Mouse (Mus musculus) heart, postnatal 4 days (tissue): ENCODE measurements at regions not wholly inside any gene's neighbourhood (a gene's known extent, or its start where the extent isn't known, plus 50 kb on each side); places are given as distances from the start of the nearest gene placed in this dataset.

ENCODE experiments used
- DNase-seq: peaks from one replicate; pipeline ENCODE4 v3.0.0; 2021

DNA sequence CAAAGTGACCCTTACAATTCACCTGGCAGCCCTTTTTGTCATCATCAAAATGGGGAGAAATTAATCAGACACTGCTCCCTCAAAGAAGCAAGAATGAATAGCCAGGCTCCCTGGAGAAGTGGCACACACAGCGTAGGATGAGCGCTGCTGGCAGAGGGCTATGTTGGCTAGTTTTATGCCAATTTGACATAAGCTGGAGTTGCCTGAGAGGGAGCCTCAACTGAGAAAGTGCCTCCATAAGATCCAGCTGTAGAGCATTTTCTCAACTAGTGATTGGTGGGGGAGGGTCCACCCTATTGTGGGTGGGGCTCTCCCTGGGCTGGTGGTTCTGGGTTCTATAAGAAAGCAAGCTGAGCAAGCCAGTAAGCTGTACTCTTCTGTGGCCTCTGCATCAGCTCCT lies 179.3 kb upstream of the Egln3 start:
- no peak for DNase-seq

DNA sequence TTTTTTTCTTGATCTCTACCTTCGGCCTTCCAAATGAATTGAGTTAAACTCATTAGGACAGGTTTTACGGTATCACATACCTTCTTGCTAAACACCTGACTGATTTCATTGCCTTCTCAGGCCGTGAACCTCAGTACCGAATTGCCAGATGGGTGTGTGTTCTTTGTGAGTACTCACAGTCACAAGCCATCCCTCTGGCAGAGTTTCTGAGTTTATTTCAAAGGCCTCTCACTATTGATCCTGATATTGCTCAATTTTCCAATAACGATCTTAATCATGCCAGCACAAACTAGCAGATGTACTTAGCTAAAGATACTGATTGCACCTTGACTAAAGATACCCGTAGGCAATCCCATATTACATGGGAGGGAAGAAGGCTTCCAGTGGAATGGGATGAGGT lies 178.4 kb upstream of the Egln3 start:
- no peak for DNase-seq

DNA sequence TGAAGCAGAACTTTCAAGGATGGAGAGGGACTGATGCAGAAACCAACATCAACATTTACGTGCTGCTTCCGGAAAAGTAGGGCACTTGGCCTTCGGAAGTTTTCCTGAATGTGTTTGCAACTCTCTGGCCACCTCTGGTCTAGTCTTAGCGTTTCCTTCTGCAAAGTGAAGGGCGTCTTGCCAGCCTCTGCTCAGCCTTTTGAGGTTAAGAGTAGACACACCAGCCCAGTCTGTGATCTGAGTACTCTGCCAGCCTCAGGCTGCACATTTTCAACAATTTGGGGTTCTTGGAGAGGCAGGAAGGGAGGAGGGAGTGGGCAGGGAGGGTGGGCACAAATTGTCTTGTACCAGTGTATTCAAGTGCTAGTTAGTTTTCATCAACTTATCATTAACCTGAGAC lies 176.7 kb upstream of the Egln3 start:
- no peak for DNase-seq

DNA sequence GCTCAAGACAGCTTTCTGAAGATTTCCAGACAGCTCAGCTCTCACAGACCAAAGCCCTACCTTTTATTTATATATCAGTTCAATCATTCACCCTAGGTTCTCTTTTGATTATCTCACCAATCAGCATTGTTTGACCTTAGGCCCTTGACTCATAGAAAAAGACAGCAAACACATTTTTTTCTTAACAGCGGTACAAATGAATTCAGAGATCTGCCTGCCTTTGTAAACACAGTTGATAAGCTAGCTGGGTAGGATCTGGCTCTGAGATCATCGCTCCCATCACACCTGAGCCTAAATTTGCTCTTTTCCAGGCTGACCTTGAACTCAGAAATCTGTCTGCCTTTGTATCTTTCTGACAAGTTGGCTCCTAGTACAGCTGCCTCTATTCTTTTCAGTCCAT lies 174.9 kb upstream of the Egln3 start:
- DNase-seq = no peak

DNA sequence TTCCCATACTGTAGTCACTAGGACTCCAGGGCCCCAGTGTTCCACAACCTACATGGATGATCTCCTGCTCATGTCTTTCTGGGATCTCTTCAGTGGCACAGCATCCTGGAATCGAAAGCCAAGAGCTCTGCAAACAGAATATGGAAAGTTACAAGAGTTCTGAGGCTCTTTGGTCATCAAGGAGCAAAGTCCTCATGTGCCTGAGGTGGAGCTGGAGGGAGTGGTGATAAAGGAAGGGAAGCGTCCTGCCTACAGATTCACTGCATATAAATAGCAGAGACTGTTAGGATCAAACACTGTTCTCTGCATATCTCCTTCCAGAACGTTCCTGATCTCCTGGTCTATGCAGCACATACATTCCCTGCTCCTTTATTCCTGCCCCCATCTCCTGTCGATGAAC lies 170.4 kb upstream of the Egln3 start:
- DNase-seq = no peak

DNA sequence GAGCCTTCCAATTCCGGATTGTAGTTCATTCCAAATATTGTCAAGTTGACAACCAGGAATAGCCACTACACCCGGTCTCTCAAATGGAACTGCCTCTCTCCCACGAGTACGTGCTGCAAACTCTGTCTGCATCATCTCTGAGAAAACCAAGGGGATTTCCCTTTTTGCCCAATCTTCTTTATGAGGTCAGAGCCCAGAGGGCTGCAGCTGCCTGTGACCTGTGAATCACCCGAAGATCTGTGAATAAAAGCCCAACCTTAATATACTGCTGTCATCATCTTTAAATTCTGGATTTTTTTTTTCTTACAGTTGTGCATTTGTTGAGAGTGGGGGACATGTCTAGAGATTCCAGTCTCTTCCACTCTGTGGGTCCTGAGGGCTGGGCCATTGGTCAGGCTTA lies 165.6 kb upstream of the Egln3 start:
- DNase-seq = no peak

DNA sequence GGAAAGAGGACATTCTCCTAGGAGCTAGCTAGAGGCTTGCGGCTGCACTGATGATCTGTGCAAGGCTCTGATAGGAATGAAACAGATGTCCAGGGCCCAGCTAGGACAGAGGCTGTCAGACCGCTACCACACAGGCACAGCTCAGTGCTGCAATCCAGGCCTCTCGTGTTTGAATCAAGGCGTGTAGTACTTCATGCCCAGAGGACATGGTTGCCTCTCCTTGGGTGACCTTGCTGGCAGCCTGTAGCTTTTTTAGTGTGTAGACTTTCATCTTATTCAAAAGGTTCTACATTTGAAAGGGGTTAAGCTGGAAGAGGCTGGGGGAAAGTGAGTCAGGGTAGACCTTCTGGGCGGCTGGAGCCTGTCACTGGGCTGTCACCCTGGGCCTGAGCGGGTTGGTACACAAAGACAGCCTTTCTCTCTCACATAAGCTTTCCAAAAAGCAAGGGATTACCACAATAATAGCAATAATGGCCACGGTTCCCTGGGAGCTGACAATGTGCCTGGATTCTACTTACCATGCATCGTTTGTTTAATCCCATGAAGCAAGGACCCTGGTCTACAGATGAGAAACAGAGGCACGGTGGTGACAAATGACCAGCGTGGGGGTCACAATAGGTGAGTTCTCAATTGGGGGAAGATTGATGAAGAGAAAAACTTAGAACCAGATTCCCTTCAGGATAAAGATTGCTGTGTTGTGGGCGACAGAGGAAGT lies 160.9 kb upstream of the Egln3 start:
- peak; percentile 11 for DNase-seq

DNA sequence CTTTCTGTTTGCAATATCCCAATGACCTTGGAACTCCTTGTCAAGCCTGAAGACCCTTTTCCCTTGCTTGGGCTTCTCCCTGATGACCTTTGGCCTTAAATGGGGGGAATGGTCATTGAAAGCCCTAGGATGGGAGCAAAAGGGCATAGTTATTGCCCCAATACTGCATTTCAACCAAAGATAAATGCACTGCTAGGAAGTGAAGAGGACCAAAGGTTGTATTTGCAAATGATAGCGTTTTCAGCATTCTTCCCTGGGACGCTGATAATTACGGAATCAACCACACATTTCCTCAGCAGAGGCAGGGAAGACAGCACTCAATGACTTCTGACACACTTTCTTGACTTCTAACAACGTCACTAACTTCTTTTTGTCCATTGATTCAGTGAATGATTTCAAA lies 158.1 kb upstream of the Egln3 start:
- no peak for DNase-seq

DNA sequence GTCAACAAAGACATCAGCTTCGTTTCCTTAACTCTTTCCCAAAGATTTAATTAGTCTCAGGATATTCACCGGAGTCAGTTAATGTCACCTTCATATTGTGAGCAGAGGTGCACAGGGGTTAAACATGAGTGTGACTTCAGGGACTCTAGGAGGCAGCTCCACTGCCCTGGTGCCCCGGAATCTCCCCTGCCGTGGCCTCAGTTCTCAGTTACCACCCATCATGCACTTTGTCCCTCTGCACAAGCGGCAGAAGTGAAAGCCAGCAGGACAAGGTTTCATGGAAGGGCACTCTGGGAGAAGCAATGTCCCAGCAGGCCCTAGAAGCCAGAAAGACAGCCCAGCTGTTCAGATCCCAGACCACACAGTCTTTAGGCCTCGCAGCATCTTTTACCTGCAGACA lies 150.5 kb upstream of the Egln3 start:
- no peak for DNase-seq

DNA sequence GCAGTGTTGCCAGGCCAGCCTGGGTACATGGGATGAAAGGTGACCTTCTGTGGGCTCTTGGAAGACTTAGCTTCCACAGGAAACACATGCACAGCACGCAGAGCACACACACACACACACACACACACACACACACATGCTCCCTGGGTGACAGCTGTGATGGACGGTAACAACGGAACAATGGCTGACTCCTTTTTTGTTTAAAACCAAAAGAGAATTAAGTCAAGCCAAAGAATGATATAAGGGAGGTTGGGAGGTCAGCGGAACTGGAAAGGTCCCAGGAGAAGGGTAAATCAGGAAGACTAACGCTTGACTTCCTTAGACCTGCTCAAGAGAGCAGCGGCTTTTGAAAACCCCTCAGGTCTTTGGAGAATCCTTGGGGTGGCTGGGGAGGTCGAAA lies 150.0 kb upstream of the Egln3 start:
- no peak for DNase-seq

DNA sequence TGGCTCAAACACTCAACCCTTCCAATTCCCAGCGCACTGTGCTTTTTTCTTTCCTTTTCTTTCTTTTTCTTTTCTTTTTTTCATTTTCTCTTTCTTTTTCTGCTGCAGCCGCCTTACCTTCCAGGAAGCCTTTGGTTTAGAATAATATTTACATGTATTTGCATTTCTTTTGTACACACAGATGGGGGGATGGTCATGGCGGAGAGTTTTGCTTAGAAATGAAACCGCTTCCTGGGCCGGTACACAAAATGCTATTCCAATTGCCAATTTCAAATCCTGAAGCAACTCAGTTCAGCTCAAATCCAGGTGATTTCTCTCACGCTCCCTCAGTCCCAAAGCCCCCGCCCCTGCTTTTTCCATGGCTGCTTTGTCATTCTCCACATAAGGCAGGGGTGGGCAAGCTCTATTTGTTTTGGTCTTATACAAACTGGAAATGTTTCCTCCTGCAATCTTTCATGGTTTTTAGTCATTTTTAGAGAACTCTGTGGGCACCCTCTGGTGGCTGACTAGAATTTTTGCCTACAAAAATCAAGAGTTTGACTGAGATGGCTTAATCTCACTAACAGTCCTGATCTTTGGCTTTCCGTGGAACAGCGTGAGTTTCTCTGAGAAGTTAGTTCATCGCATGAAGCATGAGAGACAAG lies 149.4 kb upstream of the Egln3 start:
- DNase-seq = peak; percentile 35

DNA sequence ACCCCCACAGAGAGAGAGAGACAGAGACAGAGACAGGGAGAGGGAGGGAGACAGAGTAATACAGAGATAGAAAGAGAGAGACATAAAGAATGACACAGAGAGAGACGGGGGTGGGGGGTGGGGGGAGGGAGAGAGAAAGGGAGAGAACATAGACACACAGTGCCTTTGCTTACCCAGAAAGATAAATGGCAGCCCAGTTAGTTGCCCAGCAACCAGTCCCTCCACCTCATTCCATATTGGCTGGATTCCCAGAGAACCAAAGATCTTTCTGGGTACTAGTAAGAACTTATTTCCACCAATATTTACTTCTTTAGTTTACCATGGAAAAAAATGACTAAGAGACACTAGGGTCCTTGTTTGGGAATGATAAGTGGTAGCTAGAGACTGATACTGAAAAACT lies 146.6 kb upstream of the Egln3 start:
- no peak for DNase-seq

DNA sequence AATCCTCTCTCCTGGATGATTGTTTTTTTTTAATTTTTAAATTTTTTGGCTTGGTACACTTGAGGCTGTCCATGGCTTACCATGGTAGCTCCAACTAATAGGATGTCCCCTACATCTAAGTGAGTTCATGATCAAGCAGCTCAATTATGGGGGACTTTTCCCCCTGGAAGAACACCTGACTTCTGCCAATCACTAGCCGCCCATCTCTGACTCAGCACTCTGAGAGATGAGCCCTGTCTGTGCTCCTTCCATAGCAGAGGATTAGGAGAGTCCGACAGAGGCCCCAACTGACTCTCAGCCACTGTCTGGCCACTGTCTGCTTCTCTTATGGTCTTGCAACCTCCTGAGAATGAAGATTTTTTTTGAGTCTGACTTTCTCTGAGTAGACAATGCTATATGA lies 145.7 kb upstream of the Egln3 start:
- no peak for DNase-seq

DNA sequence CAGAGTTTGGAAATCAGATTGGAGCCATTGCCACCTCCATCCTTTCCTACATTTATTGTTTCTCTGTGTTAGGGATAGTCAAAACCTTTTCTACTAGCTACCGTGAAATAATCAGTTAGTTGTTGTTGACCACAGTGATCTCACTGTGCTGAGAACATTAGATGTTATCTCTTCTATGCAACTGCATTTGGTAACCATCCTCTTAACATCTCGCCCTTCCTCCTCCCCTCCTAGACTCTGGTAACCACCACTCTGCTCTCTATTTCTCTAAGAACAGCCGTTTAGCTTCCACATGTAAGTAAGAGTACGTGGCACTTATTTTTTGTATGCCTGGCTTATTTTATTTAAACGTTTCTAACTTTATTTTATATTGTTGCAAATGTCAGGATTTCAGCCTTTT lies 139.8 kb upstream of the Egln3 start:
- no peak for DNase-seq

DNA sequence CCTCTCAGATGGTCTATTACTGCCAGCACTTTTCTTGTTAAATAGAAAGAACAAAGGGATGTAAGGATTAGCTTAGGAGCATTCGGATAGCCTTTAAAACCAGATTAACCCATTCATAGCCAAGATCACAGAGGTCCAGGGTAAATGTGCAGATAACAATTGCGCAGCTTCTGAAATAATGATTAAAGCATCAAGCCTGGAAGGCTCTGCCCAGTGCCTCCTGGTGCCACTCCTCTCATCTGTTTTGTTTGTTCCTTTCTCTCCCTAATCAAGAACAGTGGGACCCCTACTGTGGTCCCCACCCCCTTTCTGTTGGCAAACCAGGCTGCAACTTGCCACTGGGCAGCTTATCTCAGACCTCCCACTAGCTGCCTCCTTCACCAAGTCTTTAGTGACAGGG lies 131.8 kb upstream of the Egln3 start:
- no peak for DNase-seq

DNA sequence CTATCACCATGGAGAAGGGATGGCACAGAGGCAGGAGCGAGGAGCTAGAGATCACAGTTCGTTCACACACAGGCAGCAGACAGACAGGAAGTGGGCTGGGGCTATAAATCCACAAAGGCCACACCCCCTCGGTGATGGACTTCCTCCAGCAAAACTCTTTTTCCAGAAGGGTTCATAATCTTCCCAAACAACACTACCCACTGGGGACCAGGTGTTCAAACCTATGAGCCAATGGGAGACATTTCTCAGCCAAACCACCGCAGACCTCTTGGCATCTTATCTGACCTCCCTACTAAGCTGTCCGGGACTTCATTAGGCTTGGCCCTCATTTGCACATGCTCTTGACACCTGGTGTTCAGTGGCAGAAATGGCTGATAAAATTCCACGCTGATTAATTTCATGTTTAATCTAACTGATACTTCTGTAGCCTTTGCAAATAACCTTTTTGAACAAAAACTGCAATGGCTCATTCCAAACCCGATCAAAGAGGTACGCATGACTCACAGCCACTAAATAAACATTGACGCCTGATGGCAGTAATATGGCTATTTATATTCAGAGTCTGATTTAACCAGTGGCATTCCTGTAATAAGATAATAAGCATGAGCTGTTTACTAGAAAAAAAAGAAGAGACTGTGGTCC lies 131.0 kb upstream of the Egln3 start:
- DNase-seq = peak; percentile 43

DNA sequence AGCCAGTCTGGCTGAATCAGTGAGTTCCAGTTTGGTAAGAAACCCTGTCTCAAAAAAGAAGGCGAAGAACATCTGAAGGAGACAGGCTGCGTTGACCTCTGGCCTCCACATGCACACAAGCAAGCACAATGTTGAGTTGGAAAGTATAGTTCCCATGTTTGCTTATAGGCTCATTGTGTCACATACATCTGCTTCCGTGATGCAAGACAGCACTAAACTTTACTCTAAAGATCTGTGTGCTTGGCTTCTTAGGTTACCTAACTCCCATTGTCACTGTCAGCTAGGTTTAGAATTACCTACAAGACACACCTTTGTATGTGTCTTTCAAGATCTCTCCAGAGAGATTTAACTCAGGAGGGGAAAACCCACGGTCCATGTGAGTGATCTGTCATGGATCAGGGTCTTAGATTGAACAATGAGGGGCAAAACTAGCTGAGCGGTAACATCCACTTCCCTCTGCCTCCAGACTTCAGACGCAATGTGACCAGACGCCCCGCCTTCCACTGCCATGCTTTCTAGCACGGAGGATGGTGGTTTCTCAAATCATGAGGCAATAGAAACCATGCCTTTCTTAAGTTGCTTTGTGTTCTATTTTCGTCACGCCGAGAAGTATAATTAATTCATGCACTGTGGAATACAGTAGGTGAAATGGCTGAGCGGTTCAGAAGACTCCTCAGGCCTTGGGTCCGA lies 130.1 kb upstream of the Egln3 start:
- DNase-seq = no peak

DNA sequence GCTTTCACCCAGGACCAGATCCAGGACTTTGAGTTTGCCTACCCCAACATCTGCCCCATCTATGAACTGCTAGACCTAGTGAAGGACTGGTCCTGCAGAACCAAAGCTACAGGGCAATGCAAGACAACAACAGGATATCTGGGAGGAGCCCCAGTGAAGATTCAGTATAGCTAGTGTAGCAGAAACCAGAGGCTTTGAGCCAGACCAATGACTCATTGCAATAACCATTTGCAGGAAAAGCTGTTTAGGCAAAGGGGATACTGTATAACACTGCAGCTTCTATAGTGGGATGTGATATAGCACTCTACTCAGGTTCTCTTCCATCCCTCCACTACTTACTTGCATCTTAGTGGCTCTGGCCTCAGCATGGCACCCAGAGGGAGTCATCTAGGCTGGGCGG lies 123.8 kb upstream of the Egln3 start:
- no peak for DNase-seq

DNA sequence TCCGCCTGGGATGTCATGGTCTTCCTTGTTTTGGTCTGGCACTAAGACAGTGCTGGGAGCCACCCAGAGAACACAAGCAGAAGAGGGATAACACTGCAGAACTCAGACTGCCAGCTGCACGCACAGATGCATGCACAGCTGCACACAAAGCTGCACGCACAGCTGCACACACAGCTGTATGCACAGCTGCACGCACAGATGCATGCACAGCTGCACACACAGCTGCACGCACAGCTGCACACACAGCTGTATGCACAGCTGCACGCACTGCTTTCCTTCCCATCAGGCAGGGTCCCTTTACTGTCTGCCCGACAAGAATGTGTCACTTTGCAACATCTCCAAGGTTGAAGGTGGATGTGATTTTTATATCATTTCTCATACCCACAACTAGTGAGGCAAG lies 122.9 kb upstream of the Egln3 start:
- DNase-seq = no peak

DNA sequence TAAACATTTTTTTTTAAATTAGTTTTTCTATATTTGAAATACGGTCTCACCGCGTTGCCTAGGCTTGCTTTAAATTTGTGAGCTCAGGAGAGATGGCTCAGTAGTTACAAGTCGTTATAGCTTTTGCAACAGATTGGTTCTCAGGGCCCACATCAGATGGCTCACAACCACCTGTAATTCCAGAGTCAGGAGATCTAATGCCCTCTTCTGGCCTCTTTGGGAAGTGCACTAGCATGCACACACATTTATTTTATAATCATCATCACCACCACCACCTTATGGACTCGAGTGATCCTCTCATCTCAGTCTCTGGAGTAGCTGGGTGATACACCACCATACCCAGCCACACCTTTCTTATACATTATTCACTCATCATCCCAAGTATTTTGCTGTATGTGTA lies 116.9 kb upstream of the Egln3 start:
- no peak for DNase-seq

DNA sequence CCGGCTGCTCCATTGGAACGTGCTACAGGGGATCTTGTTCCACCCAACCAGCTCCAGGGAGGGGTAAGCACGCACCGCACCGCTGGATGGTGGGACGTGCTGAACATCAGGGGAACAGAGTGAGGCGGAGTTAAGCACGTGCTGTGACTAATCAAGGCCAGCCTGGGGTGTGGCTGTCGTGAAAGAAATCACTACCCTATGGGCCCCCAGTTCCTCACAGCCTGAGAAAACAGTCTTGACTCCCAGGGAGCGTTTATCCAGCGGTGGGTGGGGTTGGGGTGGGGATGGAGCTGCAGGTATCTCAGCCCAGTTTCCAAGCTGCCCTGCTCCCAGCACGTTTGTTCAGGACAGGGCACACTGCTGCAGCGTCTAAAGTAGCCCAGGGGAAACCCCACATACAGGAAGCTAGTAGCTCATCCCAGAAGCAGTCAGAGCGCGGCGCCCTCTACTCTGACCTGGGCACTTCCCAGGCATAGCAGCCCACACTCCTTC lies 113.4 kb upstream of the Egln3 start:
- peak; percentile 31 for DNase-seq

DNA sequence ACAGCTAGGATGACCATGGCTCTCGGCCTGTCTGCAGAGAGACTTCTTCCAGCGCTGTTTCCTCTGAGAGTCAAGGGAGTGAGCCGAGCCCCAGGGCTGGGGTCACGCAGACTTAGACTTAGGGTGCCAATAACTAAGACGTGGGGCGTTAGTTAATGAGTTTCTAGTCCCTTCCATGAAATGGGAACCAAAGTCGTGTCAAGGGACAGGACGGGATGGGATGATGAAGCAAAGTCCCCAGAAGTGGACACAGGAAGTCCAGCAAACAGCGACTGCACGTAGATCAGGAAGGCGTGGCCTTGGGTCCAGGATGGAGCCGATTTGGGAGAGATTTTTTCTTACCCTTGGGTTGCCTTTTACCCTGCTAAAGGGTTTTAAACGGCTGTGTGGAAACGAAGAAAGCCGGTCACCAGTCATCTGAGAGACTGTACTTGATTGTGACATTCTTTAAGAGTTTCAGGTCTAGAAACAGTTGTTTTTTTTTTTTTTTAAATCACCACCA lies 112.5 kb upstream of the Egln3 start:
- DNase-seq = no peak

DNA sequence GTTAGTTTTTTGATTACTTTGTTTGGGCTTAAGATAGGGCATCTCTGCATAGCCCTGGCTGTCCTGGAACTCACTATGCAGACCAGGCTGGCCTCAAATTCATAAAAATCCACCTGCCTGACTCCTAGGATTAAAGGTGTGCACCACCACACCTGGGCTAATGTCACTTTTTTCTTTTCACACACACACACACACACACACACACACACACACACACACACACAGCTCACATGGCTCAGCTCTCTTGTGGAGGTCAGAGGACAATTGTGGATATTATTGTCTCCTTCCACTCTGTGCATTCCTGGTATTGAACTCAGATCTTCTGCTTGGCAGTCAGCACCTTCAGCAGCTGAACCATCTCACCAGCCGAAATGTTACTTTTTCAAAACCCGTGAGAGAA lies 110.5 kb upstream of the Egln3 start:
- no peak for DNase-seq
